Mouse (Mus musculus) cerebellum, postnatal 10 days (tissue): ENCODE measurements around the gene Wdr5b.
A peak's percentile ranks its signal among the peaks of the same experiment; 100 is the strongest.

Source experiments
- DNase-seq, 2 experiments: peaks; one replicate each; pipeline ENCODE4 v3.0.0; 2021; ENCODE audit warnings: mixed read lengths in 2 of 2

The Wdr5b gene

GRCm38 (mm10) chr16:36071450-36072379 is 30.7 kb downstream of the Wdr5b start, which contains the start of the genes Fam162a and Ccdc58:
Fam162a (minus strand) TSS chr16:36071594.
Ccdc58 (plus strand) TSS chr16:36071685.
- peak; percentile 98 for DNase-seq

- DNase-seq = no peak
Measured at GRCm38 (mm10) chr16:36072410-36073011, 31.5 kb downstream of the Wdr5b start.

DNA sequence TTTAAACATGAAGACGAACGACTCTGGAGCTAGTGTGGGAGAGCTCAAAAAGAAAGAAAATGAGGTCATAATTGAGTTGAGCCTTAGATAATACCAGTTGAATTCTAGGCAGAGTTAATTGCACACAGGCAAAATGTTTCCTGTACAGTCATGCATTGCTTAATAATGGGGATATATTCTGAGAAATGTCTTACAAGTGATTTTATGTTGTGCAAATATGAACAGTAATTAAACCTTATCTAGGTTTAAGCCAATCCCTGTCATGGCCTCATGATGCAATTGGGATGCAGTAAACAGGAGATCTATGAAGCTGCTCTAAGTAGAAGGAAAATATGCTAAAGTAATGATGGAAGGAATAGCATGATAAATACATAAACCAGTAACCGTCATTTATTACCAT is 33.8 kb downstream of the Wdr5b start:
- DNase-seq = no peak

DNA sequence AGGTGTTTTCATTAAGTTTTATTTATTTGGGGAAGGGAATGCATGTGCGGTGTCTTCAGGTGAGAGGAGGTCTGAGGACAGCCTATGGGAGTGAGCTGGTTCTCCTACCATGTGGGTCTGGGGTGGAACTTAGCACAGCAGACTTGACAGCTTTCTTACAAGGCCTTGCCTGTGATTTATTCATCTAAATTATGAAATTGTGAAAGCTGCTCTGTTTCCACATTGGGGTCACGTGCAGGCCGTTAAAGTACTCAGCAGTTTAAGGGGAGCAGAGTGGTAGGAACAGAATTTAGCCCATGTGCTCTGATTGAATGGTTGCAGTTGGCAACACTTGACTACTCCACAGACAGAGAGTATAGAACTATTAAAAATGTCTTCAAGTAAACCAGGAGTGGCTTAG is 38.9 kb downstream of the Wdr5b start:
- no peak for DNase-seq

DNA sequence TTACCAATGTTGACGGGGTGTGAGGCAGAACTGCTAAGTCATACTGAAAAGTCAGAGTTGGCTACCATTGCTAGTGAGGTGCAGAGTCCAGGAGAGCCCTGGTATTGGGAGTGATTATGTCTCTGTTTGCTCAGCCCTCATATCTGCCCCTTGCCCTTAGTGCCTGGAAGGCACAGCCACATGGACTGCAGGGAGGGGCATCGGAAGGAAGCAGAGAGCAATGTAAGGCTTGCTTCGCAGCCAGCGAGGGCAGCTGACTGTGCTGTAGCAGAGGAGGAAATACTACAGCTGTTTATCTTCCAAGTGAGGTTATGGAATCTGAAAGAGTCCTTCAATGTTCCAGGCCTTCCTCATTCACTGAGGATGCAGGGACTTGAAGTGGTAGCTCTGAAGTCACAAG is 46.9 kb downstream of the Wdr5b start:
- DNase-seq = no peak

GRCm38 (mm10) chr16:36089065-36089464 is 48.1 kb downstream of the Wdr5b start:
- no peak for DNase-seq

- no peak for DNase-seq
Measured at GRCm38 (mm10) chr16:36089850-36090616, 49.0 kb downstream of the Wdr5b start.

DNA sequence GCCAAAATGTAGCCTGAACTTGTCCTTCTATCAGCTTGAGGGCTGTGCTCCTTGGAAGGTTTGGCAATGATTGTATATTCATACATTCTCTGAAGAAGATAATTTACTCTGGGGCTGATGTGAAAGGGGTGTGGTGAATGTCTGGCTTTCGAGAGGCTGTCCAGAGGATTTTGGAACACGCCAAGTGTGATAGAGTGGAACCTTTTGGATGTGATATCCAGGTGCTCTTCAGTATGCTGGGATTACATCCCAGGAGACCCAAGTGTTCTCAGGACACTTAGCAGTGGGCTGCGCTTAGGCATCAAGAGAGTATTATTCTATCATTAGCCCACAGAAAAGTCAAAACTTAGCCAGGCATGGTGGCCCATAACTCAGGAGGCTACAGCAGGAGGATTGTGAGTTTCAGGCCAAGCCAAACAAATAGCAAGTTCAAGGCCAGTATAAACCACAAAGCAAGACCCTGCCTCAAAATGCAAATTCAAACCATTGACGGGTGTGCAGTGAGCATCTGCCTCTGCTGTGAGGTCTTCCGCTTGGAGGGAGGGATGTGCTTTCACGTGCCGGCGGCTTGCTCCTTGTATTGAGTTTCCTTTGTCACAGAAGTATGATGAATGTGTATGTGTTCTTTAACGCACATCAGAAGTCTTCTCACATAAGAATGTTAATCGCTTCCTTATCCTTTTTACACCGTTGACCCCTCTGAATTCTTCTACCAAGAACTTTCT is 50.0 kb downstream of the Wdr5b start:
- no peak for DNase-seq
